Mouse (Mus musculus) hindbrain, embryonic 11.5 days (tissue): ENCODE results near the gene Abr. TPM values are rescaled to one million over a fixed set of nuclear protein-coding genes. Genes with fewer than 3 reads are reported as not detected.

Source experiments
- ATAC-seq: fragments of 200-750 bp; cut with Nextera tagmentation; 2 replicates; pipeline ENCODE4 v1.8.0; 2017; ENCODE audit warnings: mild to moderate bottlenecking, moderate TSS enrichment, moderate library complexity; ENCODE audit not compliant: low FRiP score
- DNase-seq: peaks from one replicate; pipeline ENCODE4 v3.0.0-alpha.2; 2015; ENCODE audit warnings: low spot score
- H3K27ac ChIP-seq: fragments of 300-500 bp; sonication (generic); 2 replicates; pipeline ENCODE4 v1.5.1; 2014; ENCODE audit warnings: mild to moderate bottlenecking, low read depth, low read length
- H3K27me3 ChIP-seq: fragments of 300-500 bp; sonication (generic); 2 replicates; pipeline ENCODE4 v1.6.1; 2014; ENCODE audit warnings: mild to moderate bottlenecking, low read length, moderate library complexity, mixed read lengths; ENCODE audit not compliant: control insufficient read depth, insufficient read depth
- H3K36me3 ChIP-seq: fragments of 300-500 bp; sonication (generic); 2 replicates; pipeline ENCODE4 v1.6.1; 2014; ENCODE audit warnings: mild to moderate bottlenecking, low read length, moderate library complexity, mixed read lengths; ENCODE audit not compliant: control insufficient read depth, insufficient read depth
- H3K4me1 ChIP-seq: fragments of 300-500 bp; sonication (generic); replicated peaks from 2 replicates; pipeline ENCODE4 v1.6.1; 2014; ENCODE audit warnings: low read length, mixed read lengths; ENCODE audit not compliant: control insufficient read depth, insufficient read depth
- H3K4me2 ChIP-seq: fragments of 300-500 bp; sonication (generic); replicated peaks from 2 replicates; pipeline ENCODE4 v1.6.1; 2014; ENCODE audit warnings: mild to moderate bottlenecking, low read depth, low read length
- H3K4me3 ChIP-seq: fragments of 300-500 bp; sonication (generic); 2 replicates; pipeline ENCODE4 v1.5.1; 2014; ENCODE audit warnings: low read depth, low read length
- H3K9ac ChIP-seq: fragments of 300-500 bp; sonication (generic); 2 replicates; pipeline ENCODE4 v1.6.1; 2014; ENCODE audit warnings: low read depth, low read length
- H3K9me3 ChIP-seq: fragments of 300-500 bp; sonication (generic); 2 replicates; pipeline ENCODE4 v1.6.1; 2016; ENCODE audit warnings: low read length; ENCODE audit not compliant: control insufficient read depth
- WGBS: fragments of 180-500 bp; shearing (Covaris S2); extraction: QIAGEN DNeasy Blood & Tissue Kit; methylation state at CpG from one replicate; pipeline ENCODE4 v1.1.7; 2014; 5-methylcytosine and 5-hydroxymethylcytosine counted together
- polyA plus RNA-seq: library from polyadenylated mRNA; unstranded; fragments of >200 nt; fragmentation: Nextera tagmentation; extraction: Ambion mirVana; gene quantifications from 2 replicates; pipeline ENCODE4 v1.2.1, GENCODE M21; 2014

Abr gene
- 35.8 and 41.7 TPM in 2 replicates for polyA plus RNA-seq

GRCm38 (mm10) chr11:76622152-76622565 lies at the start of gene Abr:
Abr (minus strand) TSS chr11:76622314.
- H3K27me3 ChIP-seq = peaks cover 7% of the 10 kb centered on the region
- peak; percentile 53 for ATAC-seq

DNA sequence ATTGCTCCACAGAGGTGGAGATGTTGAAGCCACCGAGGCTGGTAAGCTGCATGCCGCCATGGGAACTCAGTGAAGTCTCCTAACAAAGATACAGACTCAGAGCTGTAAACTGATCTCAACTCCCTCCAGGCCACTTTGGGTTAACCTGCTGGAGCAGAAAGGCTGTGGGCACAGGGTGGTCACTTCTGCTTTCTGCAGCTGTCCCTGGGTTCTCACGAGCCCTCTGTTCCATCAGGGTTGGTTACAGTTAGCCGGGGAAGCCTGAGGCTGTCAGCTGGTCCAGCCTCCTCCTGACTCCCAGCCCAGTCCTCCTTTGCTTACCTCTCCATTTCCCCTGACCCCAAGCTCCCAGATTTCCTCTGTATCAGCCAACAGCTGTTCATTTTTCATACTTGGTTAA lies 45.7 kb upstream of the Abr start:
- Histone ChIP-seq H3K27me3 (peaks cover 44% of the 10 kb centered on the region), H3K4me1 (no peaks in the 10 kb centered on the region)
- DNase-seq = no peak

More at GRCm38 (mm10) chr11:76622152-76622565, at the start of gene Abr:
- Histone ChIP-seq H3K9me3 (no peaks in the 10 kb centered on the region), H3K4me3 (peak within 1 kb of the TSS; percentile 62), H3K4me1 (no peaks in the 10 kb centered on the region), H3K9ac (peak within 1 kb of the TSS; percentile 64), H3K36me3 (no peaks in the 10 kb centered on the region), H3K4me2 (peak within 1 kb of the TSS; percentile 100), H3K27ac (no peak within 1 kb of the TSS)
- WGBS = under 1% methylated on average over 31 of the region's 31 CpGs
- DNase-seq = peak; percentile 74

DNA sequence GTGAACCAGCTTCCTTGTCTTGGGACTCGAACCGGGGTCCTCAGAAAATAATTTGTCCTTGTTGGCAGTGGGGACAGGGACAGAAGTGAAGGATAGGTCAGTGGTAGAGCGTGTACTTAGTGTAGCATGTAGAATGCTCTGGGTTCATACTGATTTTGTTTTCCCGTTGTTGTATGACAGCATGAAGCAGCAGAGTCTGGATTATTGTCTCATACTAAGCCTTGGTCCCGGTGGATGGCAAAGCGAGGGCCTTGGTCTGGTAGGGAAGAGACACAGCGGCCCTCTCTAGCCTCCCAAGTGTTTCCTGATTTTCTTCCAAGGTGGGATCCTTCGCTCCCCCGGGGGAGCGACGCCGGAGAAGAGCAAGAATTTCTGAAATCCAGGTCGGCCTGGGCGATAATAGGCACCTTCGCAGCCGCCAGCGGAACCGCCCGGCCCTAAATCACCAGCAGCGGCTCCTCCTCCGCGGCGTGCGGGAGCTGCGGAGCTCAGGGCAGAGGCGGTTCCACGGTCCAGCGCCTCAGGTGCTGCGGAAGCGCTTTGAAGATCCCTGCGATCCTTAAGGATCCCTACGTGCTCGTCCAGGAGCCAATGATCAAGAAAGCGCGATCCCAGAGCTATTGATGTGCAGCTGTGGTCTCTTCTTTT lies 44.0 kb upstream of the Abr start:
- Histone ChIP-seq H3K4me1 (no peaks in the 10 kb centered on the region), H3K9ac (0 out of 2 replicates have a peak overlapping the region, but pooled peaks have one; percentile 37), H3K4me2 (peak overlapping the region; percentile 63), H3K9me3 (no peaks in the 10 kb centered on the region), H3K27ac (no peak overlapping the region), H3K4me3 (peak overlapping the region; percentile 28), H3K27me3 (peaks cover 27% of the 10 kb centered on the region), H3K36me3 (no peaks in the 10 kb centered on the region)
- ATAC-seq (no peak), DNase-seq (peak; percentile 52)
- WGBS = 9% methylated on average over 35 of the region's 35 CpGs

More for the DNA sequence above, 45.7 kb upstream of the Abr start:
- H3K9ac ChIP-seq = no peak overlapping the region
- no peak overlapping the region for H3K27ac ChIP-seq
- H3K4me2 ChIP-seq = no peak overlapping the region
- ATAC-seq = no peak
- WGBS = 32% methylated on average over 4 of the region's 4 CpGs
- no peaks in the 10 kb centered on the region for H3K36me3 ChIP-seq
- no peak overlapping the region for H3K4me3 ChIP-seq
- no peaks in the 10 kb centered on the region for H3K9me3 ChIP-seq

DNA sequence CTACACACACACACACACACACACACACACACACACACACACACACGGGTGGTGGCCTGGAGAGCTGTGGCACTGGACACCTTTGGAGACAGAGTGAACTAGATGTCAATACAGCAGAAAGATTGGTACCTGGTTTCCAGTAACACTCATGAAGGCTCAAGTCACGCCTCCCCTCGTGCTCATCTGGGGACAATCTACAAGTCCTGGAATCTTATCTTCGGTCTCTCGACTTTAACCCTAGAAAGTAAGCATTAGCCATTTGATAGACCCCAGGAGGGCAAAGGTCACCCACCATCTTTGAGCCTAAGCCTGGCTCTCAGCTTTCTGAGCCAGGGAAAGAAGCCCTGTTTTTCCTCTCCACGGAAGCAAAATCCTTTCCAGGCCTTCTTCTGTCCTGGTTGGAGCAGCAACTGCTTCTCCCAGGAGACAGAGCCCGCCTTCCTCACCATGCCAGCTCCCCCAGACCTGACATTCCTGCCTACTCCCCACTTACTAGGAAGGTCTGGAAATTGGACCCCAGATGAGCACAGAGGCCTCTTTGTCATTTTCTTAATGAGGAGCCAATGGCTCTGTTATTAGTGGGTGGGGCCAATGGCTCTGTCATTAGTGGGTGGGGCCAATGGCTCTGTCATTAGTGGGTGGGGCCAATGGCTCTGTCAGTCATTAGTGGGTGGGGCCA lies 39.8 kb upstream of the Abr start:
- no peak overlapping the region for H3K27ac ChIP-seq
- H3K9ac ChIP-seq = no peak overlapping the region
- H3K4me1 ChIP-seq = no peaks in the 10 kb centered on the region
- peaks cover 13% of the 10 kb centered on the region; the same call in 1 of the 2 replicates for H3K27me3 ChIP-seq
- no peak for DNase-seq
- H3K4me2 ChIP-seq = no peak overlapping the region
- ATAC-seq = no peak
- no peaks in the 10 kb centered on the region for H3K36me3 ChIP-seq
- no peak overlapping the region for H3K4me3 ChIP-seq
- WGBS = 71% methylated on average over 7 of the region's 7 CpGs
- H3K9me3 ChIP-seq = no peaks in the 10 kb centered on the region

GRCm38 (mm10) chr11:76659138-76659930 lies 37.2 kb upstream of the Abr start:
- DNase-seq = no peak
- no peak overlapping the region for H3K27ac ChIP-seq
- H3K27me3 ChIP-seq = no peaks in the 10 kb centered on the region
- no peaks in the 10 kb centered on the region for H3K4me1 ChIP-seq
- no peak for ATAC-seq
- H3K9ac ChIP-seq = no peak overlapping the region
- H3K9me3 ChIP-seq = no peaks in the 10 kb centered on the region
- H3K4me2 ChIP-seq = no peak overlapping the region
- H3K4me3 ChIP-seq = no peak overlapping the region
- no peaks in the 10 kb centered on the region for H3K36me3 ChIP-seq
- WGBS = 74% methylated on average over 13 of the region's 14 CpGs

DNA sequence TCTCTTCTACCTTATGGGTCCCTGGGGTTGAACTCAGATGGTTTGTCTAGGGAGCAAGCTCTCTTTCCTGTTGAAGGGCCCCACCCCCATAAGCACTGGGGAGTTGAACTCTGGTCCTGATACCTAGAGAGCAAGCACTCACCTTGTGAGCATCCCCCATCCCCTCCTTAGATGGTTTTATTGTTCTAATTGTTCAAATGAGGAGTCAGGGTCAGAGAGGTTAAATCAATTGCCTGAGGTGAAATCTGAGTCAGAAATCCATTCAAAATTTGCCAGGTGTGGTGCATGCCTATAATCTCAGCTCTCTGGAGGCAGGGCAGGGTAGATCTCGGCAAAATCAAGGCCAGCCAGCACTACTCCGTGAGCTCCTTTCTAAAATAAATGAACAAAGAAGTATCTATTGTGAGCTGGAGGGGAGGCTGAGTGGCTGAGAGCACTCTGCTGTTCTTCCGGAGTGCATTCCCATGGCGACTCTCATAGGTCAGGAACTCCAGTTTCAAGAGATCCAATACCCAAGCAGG lies 35.4 kb upstream of the Abr start:
- DNase-seq = no peak
- no peak overlapping the region for H3K4me3 ChIP-seq
- H3K9ac ChIP-seq = no peak overlapping the region

GRCm38 (mm10) chr11:76655106-76655505 lies 33.0 kb upstream of the Abr start:
- ATAC-seq = no peak
- 7% methylated on average over 10 of the region's 10 CpGs for WGBS
- Histone ChIP-seq H3K27me3 (no peaks in the 10 kb centered on the region), H3K9me3 (no peaks in the 10 kb centered on the region), H3K9ac (no peak overlapping the region), H3K4me2 (peak overlapping the region; percentile 21; the same call in 1 of the 2 replicates), H3K4me3 (no peak overlapping the region), H3K27ac (no peak overlapping the region), H3K36me3 (no peaks in the 10 kb centered on the region), H3K4me1 (no peaks in the 10 kb centered on the region)
- peak; percentile 74 for DNase-seq

More for the DNA sequence above, 35.4 kb upstream of the Abr start:
- Histone ChIP-seq H3K27ac (no peak overlapping the region), H3K27me3 (no peaks in the 10 kb centered on the region), H3K36me3 (no peaks in the 10 kb centered on the region), H3K4me1 (no peaks in the 10 kb centered on the region), H3K4me2 (no peak overlapping the region), H3K9me3 (no peaks in the 10 kb centered on the region)
- WGBS = 44% methylated on average over 4 of the region's 4 CpGs
- ATAC-seq = no peak

GRCm38 (mm10) chr11:76652838-76653334 lies 30.8 kb upstream of the Abr start:
- H3K36me3 ChIP-seq = no peaks in the 10 kb centered on the region
- no peaks in the 10 kb centered on the region for H3K9me3 ChIP-seq
- 75% methylated on average over 3 of the region's 3 CpGs for WGBS
- no peak overlapping the region for H3K4me3 ChIP-seq
- no peak for ATAC-seq
- H3K9ac ChIP-seq = no peak overlapping the region
- no peak for DNase-seq
- no peak overlapping the region for H3K27ac ChIP-seq
- H3K27me3 ChIP-seq = no peaks in the 10 kb centered on the region
- H3K4me1 ChIP-seq = no peaks in the 10 kb centered on the region
- H3K4me2 ChIP-seq = no peak overlapping the region
